Mouse (Mus musculus) liver, adult (tissue): Measurements from ENCODE around the gene Gm29609.

Experiments used
- GATA4 ChIP-seq: IDR thresholded peaks from 2 replicates; pipeline ENCODE4 v1.6.1; 2014; ENCODE audit warnings: mild to moderate bottlenecking, low read length; ENCODE audit not compliant: insufficient replicate concordance

Gm29609 gene

GRCm38 (mm10) chr5:31136730-31137424, 42.8 kb downstream of the Gm29609 start:
- no peak for TF ChIP-seq GATA4

- TF ChIP-seq GATA4 = no peak
Measured at GRCm38 (mm10) chr5:31126050-31126449, 53.7 kb downstream of the Gm29609 start.

- no peak for TF ChIP-seq GATA4
Measured at GRCm38 (mm10) chr5:31123481-31123880, 56.2 kb downstream of the Gm29609 start.

- TF ChIP-seq GATA4 = no peak
Measured at GRCm38 (mm10) chr5:31121111-31121510, 58.6 kb downstream of the Gm29609 start.

- no peak for TF ChIP-seq GATA4
Measured at GRCm38 (mm10) chr5:31116912-31117311, 62.8 kb downstream of the Gm29609 start.

GRCm38 (mm10) chr5:31116354-31116753, 63.4 kb downstream of the Gm29609 start, which contains the start of gene Trim54:
Trim54 (plus strand) TSS chr5:31116712.
- no peak for TF ChIP-seq GATA4

- TF ChIP-seq GATA4 = no peak
Measured at GRCm38 (mm10) chr5:31110781-31111180, 68.9 kb downstream of the Gm29609 start.

- TF ChIP-seq GATA4 = no peak
Measured at GRCm38 (mm10) chr5:31108000-31108490, 71.7 kb downstream of the Gm29609 start, which contains the start of gene Slc30a3. Slc30a3 (minus strand) TSS chr5:31108237.

GRCm38 (mm10) chr5:31105814-31106335, 73.8 kb downstream of the Gm29609 start, which contains the start of gene Dnajc5g:
Dnajc5g (plus strand) TSS chr5:31106285.
- TF ChIP-seq GATA4 = no peak

GRCm38 (mm10) chr5:31095711-31096480, 83.8 kb downstream of the Gm29609 start:
- no peak for TF ChIP-seq GATA4

- no peak for TF ChIP-seq GATA4
Measured at GRCm38 (mm10) chr5:31094799-31095691, 84.7 kb downstream of the Gm29609 start.
